Mouse (Mus musculus): ENCODE results near the gene Nxn. TPM values are rescaled to one million over a fixed set of nuclear protein-coding genes. Genes with fewer than 3 reads are reported as not detected.

Gene Nxn
- polyA plus RNA-seq, 2 experiments, result 1.9 to 2.1 TPM

GRCm38 (mm10) chr11:76258511-76258910 lies 140.4 kb downstream of the Nxn start:
- H3K9ac ChIP-seq (replicated peaks), result no peak overlapping the region
- TF ChIP-seq CTCF (IDR thresholded peaks at IDR 0.05; ENCODE audit: low read depth), result no peak
- no peak for TF ChIP-seq EP300 (IDR thresholded peaks at IDR 0.05; ENCODE audit: low read depth)

GRCm38 (mm10) chr11:76257386-76257785 lies 141.6 kb downstream of the Nxn start:
- no peak for ATAC-seq (ENCODE audit: insufficient read depth)
- H3K4me1 ChIP-seq (replicated peaks; ENCODE audit: control insufficient read depth in 2 of 2, insufficient read depth in 2 of 2, low read length in 1 of 2), result no peaks in the 10 kb centered on the region
- no peak overlapping the region for H3K27ac ChIP-seq
- no peak for DNase-seq (ENCODE audit: low read depth in 3 of 3, low spot score in 3 of 3)
- H3K27me3 ChIP-seq (ENCODE audit: control insufficient read depth, insufficient read depth, low read length), result no peaks in the 10 kb centered on the region
- H3K9me3 ChIP-seq (ENCODE audit: control insufficient read depth, low read length), result no peaks in the 10 kb centered on the region
- no peaks in the 10 kb centered on the region for H3K36me3 ChIP-seq (replicated peaks; ENCODE audit: control insufficient read depth, insufficient read depth, low read depth)
- H3K4me3 ChIP-seq (ENCODE audit: insufficient read depth in 1 of 2, low read depth in 2 of 2, low read length in 2 of 2), result no peak overlapping the region
- no peak overlapping the region for H3K9ac ChIP-seq (replicated peaks)
- 61% methylated on average over 4 of the region's 4 CpGs for WGBS (ENCODE audit: insufficient replicate concordance)
- no peak for TF ChIP-seq CTCF (IDR thresholded peaks at IDR 0.05; ENCODE audit: low read depth)
- no peak for TF ChIP-seq EP300 (IDR thresholded peaks at IDR 0.05; ENCODE audit: low read depth)
- H3K4me2 ChIP-seq (ENCODE audit: low read depth), result no peak overlapping the region

More at GRCm38 (mm10) chr11:76258511-76258910, 140.4 kb downstream of the Nxn start:
- WGBS (ENCODE audit: insufficient replicate concordance), result 73% methylated on average over 6 of the region's 6 CpGs
- H3K27me3 ChIP-seq (ENCODE audit: control insufficient read depth, insufficient read depth, low read length), result no peaks in the 10 kb centered on the region
- no peaks in the 10 kb centered on the region for H3K9me3 ChIP-seq (ENCODE audit: control insufficient read depth, low read length)
- DNase-seq (ENCODE audit: low read depth in 3 of 3, low spot score in 3 of 3) (no peak), ATAC-seq (ENCODE audit: insufficient read depth) (no peak)
- H3K4me1 ChIP-seq (replicated peaks; ENCODE audit: control insufficient read depth in 2 of 2, insufficient read depth in 2 of 2, low read length in 1 of 2), result no peaks in the 10 kb centered on the region
- H3K4me3 ChIP-seq (ENCODE audit: insufficient read depth in 1 of 2, low read depth in 2 of 2, low read length in 2 of 2), result no peak overlapping the region
- no peak overlapping the region for H3K27ac ChIP-seq
- H3K36me3 ChIP-seq (replicated peaks; ENCODE audit: control insufficient read depth, insufficient read depth, low read depth), result no peaks in the 10 kb centered on the region
- no peak overlapping the region for H3K4me2 ChIP-seq (ENCODE audit: low read depth)

- H3K36me3 ChIP-seq (replicated peaks; ENCODE audit: control insufficient read depth, insufficient read depth, low read depth), result peaks cover 1% of the 10 kb centered on the region; the same call in 1 of the 2 replicates
- H3K4me2 ChIP-seq (ENCODE audit: low read depth), result no peak overlapping the region
- TF ChIP-seq CTCF (IDR thresholded peaks at IDR 0.05; ENCODE audit: low read depth), result no peak
- TF ChIP-seq EP300 (IDR thresholded peaks at IDR 0.05; ENCODE audit: low read depth), result no peak
- no peaks in the 10 kb centered on the region for H3K4me1 ChIP-seq (replicated peaks; ENCODE audit: control insufficient read depth in 2 of 2, insufficient read depth in 2 of 2, low read length in 1 of 2)
- DNase-seq (ENCODE audit: low read depth in 3 of 3, low spot score in 3 of 3) (no peak), ATAC-seq (ENCODE audit: insufficient read depth) (no peak)
- H3K9me3 ChIP-seq (ENCODE audit: control insufficient read depth, low read length), result no peaks in the 10 kb centered on the region
- H3K9ac ChIP-seq (replicated peaks), result no peak overlapping the region
- H3K4me3 ChIP-seq (ENCODE audit: insufficient read depth in 1 of 2, low read depth in 2 of 2, low read length in 2 of 2), result no peak overlapping the region
- WGBS (ENCODE audit: insufficient replicate concordance), result 51% methylated on average over 5 of the region's 5 CpGs
- H3K27ac ChIP-seq, result no peak overlapping the region
- no peaks in the 10 kb centered on the region for H3K27me3 ChIP-seq (ENCODE audit: control insufficient read depth, insufficient read depth, low read length)
Observed at GRCm38 (mm10) chr11:76256129-76256528, 142.8 kb downstream of the Nxn start.

- Histone ChIP-seq H3K9ac (replicated peaks) (no peak overlapping the region), H3K27ac (no peak overlapping the region), H3K4me3 (ENCODE audit: insufficient read depth in 1 of 2, low read depth in 2 of 2, low read length in 2 of 2) (no peak overlapping the region), H3K9me3 (ENCODE audit: control insufficient read depth, low read length) (no peaks in the 10 kb centered on the region), H3K4me1 (replicated peaks; ENCODE audit: control insufficient read depth in 2 of 2, insufficient read depth in 2 of 2, low read length in 1 of 2) (no peaks in the 10 kb centered on the region), H3K36me3 (replicated peaks; ENCODE audit: control insufficient read depth, insufficient read depth, low read depth) (peaks cover 3% of the 10 kb centered on the region; the same call in 1 of the 2 replicates), H3K4me2 (ENCODE audit: low read depth) (no peak overlapping the region), H3K27me3 (ENCODE audit: control insufficient read depth, insufficient read depth, low read length) (no peaks in the 10 kb centered on the region)
- ATAC-seq (ENCODE audit: insufficient read depth) (no peak), DNase-seq (ENCODE audit: low read depth in 3 of 3, low spot score in 3 of 3) (no peak)
- 66% methylated on average over 4 of the region's 4 CpGs for WGBS (ENCODE audit: insufficient replicate concordance)
- TF ChIP-seq CTCF (IDR thresholded peaks at IDR 0.05; ENCODE audit: low read depth), result no peak
- TF ChIP-seq EP300 (IDR thresholded peaks at IDR 0.05; ENCODE audit: low read depth), result no peak
Observed at GRCm38 (mm10) chr11:76255431-76256001, 143.4 kb downstream of the Nxn start.

- DNase-seq (ENCODE audit: low read depth in 3 of 3, low spot score in 3 of 3) (no peak), ATAC-seq (ENCODE audit: insufficient read depth) (no peak)
- 76% methylated on average over 4 of the region's 4 CpGs for WGBS (ENCODE audit: insufficient replicate concordance)
- TF ChIP-seq CTCF (IDR thresholded peaks at IDR 0.05; ENCODE audit: low read depth) (no peak), EP300 (IDR thresholded peaks at IDR 0.05; ENCODE audit: low read depth) (no peak)
- Histone ChIP-seq H3K27me3 (ENCODE audit: control insufficient read depth, insufficient read depth, low read length) (no peaks in the 10 kb centered on the region), H3K4me1 (replicated peaks; ENCODE audit: control insufficient read depth in 2 of 2, insufficient read depth in 2 of 2, low read length in 1 of 2) (no peaks in the 10 kb centered on the region), H3K4me2 (ENCODE audit: low read depth) (no peak overlapping the region), H3K9me3 (ENCODE audit: control insufficient read depth, low read length) (no peaks in the 10 kb centered on the region), H3K4me3 (ENCODE audit: insufficient read depth in 1 of 2, low read depth in 2 of 2, low read length in 2 of 2) (no peak overlapping the region), H3K27ac (no peak overlapping the region), H3K36me3 (replicated peaks; ENCODE audit: control insufficient read depth, insufficient read depth, low read depth) (peaks cover 8% of the 10 kb centered on the region), H3K9ac (replicated peaks) (no peak overlapping the region)
Observed at GRCm38 (mm10) chr11:76253918-76254264, 145.0 kb downstream of the Nxn start.

Data from liver, embryonic 14.5 days (tissue).